Mouse (Mus musculus) ES-Bruce4 (cell line): ENCODE measurements around the gene Mrnip. TPM values are rescaled to one million over a fixed set of nuclear protein-coding genes. Genes with fewer than 3 reads are reported as not detected.
A peak's percentile ranks its signal among the peaks of the same experiment; 100 is the strongest.

Source experiments
- H3K27ac ChIP-seq: 2 replicates; pipeline ENCODE4 v1.5.1; 2012; ENCODE audit warnings: low read length, inconsistent platforms; ENCODE audit not compliant: insufficient read depth
- H3K27me3 ChIP-seq: 2 replicates; pipeline ENCODE4 v1.6.1; 2012; ENCODE audit warnings: mild to moderate bottlenecking, low read length, inconsistent platforms; ENCODE audit not compliant: control insufficient read depth, poor library complexity, insufficient read depth, severe bottlenecking
- H3K36me3 ChIP-seq: 2 replicates; pipeline ENCODE4 v1.6.1; 2012; ENCODE audit warnings: inconsistent platforms, mild to moderate bottlenecking, low read length, moderate library complexity; ENCODE audit not compliant: control insufficient read depth, poor library complexity, insufficient read depth, severe bottlenecking
- H3K4me1 ChIP-seq: one replicate; pipeline ENCODE4 v1.8.1; 2011; ENCODE audit warnings: low read length; ENCODE audit not compliant: control insufficient read depth, insufficient read depth
- H3K4me3 ChIP-seq: 2 replicates; pipeline ENCODE4 v1.5.1; 2011; ENCODE audit warnings: low read depth, mild to moderate bottlenecking, low read length
- H3K9ac ChIP-seq: 2 replicates; pipeline ENCODE4 v1.6.1; 2012; ENCODE audit warnings: low read depth, mild to moderate bottlenecking, inconsistent platforms; ENCODE audit not compliant: poor library complexity, severe bottlenecking
- H3K9me3 ChIP-seq: replicated peaks from 2 replicates; pipeline ENCODE4 v1.6.1; 2012; ENCODE audit warnings: mild to moderate bottlenecking, low read length, inconsistent platforms; ENCODE audit not compliant: control insufficient read depth, poor library complexity, insufficient read depth, severe bottlenecking
- CTCF ChIP-seq: IDR thresholded peaks from one replicate; pipeline ENCODE4 v1.8.1; 2011; ENCODE audit warnings: low read depth, low read length
- EP300 ChIP-seq: IDR thresholded peaks from 2 replicates; pipeline ENCODE4 v1.6.1; 2011; ENCODE audit warnings: low read depth, low read length; ENCODE audit not compliant: insufficient read depth
- POLR2A ChIP-seq: IDR thresholded peaks from one replicate; pipeline ENCODE4 v1.8.1; 2011; ENCODE audit warnings: low read length; ENCODE audit not compliant: insufficient read depth
- polyA plus RNA-seq: library from polyadenylated mRNA; stranded (reverse); fragments of >200 nt; gene quantifications from 2 replicates; pipeline ENCODE4 v1.2.4, GENCODE M21; 2011; ENCODE audit warnings: low read depth; ENCODE audit not compliant: missing spikeins, insufficient read depth, insufficient read length

Gene Mrnip
- polyA plus RNA-seq, 1 experiment, result 11.0 TPM

DNA sequence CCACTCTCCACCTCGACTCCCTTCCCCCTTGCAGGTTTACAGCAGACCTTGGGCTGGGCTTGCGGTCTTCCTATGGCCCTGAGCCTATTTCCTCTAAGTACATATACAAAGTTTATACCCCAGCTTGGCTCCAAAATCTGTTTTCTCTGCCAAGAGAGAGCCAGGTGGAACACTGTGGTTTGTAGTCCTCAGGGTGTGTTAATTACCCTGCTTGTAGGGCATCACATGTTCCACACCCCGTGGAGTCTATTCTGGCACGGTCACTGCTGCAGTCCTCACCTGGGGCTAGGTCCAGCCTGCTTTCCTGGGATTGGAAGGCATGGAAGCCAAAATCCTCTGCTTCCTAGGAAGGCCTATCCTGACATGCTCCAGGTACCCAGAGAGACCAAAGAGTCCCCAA lies 53.5 kb downstream of the Mrnip start:
- H3K9ac ChIP-seq, result no peak overlapping the region
- TF ChIP-seq EP300 (no peak), CTCF (no peak), POLR2A (no peak)
- H3K27ac ChIP-seq, result no peak overlapping the region
- no peaks in the 10 kb centered on the region for H3K27me3 ChIP-seq
- H3K4me3 ChIP-seq, result no peak overlapping the region
- peaks cover 8% of the 10 kb centered on the region for H3K4me1 ChIP-seq
- no peaks in the 10 kb centered on the region for H3K9me3 ChIP-seq
- no peaks in the 10 kb centered on the region for H3K36me3 ChIP-seq

DNA sequence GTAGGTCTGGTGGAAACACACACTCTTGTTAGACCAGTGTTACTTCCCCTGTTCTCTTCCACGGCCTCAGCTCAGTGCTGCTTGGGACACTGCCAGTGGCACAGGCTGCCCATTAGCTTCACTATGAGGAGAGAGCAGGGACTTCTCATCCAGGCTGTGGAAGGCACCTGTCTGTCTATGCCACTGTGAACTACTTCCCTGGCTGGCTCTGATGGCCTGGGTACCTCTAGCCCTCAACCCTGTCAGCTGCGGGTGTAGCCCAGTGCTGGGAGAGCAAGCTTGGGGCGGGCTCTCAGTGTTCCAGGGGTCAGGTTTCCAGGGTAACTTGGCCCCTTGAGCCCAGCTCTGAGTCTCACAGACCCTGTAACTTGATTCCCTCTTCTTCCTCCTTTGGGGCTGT lies 54.5 kb downstream of the Mrnip start:
- Histone ChIP-seq H3K27ac (no peak overlapping the region), H3K9ac (no peak overlapping the region), H3K4me3 (no peak overlapping the region), H3K4me1 (peaks cover 8% of the 10 kb centered on the region), H3K9me3 (no peaks in the 10 kb centered on the region), H3K36me3 (no peaks in the 10 kb centered on the region), H3K27me3 (no peaks in the 10 kb centered on the region)
- no peak for TF ChIP-seq CTCF
- no peak for TF ChIP-seq POLR2A
- TF ChIP-seq EP300, result no peak

DNA sequence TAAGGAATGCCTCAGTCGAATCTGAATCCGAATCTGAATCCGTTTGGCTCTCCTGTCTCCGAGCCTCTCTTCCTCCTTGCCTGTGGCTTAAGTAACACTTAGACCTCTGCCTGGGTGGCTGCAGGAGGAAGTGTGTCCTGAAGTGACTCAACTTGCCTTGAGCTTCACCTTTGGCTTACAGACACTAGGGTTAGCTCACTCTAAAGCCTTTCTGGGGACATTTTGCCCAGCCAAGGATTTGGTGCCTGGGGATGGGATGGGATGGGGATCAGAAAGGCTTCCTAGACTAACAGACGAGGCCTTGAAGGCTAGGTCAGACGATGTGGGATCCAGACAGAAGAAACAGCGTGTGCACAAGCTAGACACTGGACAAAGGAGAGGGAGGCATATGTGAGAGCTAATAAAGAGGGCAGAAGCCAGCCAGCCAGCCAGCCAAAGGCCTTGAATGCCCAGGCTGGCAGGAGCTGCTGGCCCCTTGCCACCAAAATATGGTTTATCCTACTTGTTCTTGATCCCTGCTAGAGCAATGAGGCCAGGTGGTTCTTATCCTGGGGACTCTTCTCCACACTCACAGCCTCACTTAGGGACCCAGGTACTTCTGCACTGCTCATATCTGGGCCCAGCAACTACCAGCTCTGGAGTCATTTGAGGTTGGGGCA lies 55.1 kb downstream of the Mrnip start:
- Histone ChIP-seq H3K4me3 (no peak overlapping the region), H3K9me3 (no peaks in the 10 kb centered on the region), H3K27ac (no peak overlapping the region)

DNA sequence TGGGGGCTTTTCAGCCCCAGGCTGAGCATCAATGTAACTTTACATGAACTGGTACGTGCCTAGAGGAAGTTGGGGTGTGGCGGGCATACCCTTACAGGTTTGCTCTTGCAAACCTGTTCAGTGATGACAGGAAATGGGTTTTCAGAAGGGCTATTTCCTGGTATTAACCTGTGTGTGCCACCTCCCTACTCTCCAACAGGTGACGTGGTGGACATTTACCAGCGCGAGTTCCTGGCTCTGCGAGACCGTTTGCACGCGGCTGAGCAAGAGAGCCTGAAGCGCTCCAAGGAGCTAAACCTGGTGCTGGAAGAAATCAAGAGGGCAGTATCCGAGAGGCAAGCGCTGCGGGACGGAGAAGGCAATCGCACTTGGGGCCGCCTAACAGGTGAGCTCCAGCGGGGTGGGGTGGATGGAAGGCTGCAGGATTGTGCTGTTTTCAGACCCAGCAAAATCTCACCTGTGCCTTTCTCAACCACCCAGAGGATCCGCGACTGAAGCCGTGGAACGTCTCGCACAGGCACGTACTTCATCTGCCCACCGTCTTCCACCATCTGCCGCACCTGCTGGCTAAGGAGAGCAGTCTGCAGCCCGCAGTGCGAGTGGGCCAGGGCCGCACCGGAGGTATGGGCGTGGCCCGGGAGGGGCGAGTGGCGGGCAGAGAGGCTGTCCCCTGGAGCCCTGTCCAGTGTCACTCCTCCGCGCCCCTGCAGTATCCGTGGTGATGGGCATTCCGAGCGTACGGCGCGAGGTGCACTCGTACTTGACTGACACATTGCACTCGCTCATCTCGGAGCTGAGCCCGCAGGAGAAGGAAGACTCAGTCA lies 56.4 kb downstream of the Mrnip start:
- Histone ChIP-seq H3K36me3 (no peaks in the 10 kb centered on the region), H3K9ac (no peak overlapping the region), H3K4me3 (peak overlapping the region; percentile 8), H3K9me3 (no peaks in the 10 kb centered on the region), H3K27ac (no peak overlapping the region), H3K27me3 (no peaks in the 10 kb centered on the region), H3K4me1 (peaks cover 8% of the 10 kb centered on the region)
- no peak for TF ChIP-seq POLR2A
- TF ChIP-seq CTCF, result no peak
- no peak for TF ChIP-seq EP300

More for the DNA sequence above, 55.1 kb downstream of the Mrnip start:
- Histone ChIP-seq H3K27me3 (no peaks in the 10 kb centered on the region), H3K9ac (no peak overlapping the region), H3K4me1 (peaks cover 8% of the 10 kb centered on the region), H3K36me3 (no peaks in the 10 kb centered on the region)
- no peak for TF ChIP-seq POLR2A
- TF ChIP-seq CTCF, result no peak
- no peak for TF ChIP-seq EP300

DNA sequence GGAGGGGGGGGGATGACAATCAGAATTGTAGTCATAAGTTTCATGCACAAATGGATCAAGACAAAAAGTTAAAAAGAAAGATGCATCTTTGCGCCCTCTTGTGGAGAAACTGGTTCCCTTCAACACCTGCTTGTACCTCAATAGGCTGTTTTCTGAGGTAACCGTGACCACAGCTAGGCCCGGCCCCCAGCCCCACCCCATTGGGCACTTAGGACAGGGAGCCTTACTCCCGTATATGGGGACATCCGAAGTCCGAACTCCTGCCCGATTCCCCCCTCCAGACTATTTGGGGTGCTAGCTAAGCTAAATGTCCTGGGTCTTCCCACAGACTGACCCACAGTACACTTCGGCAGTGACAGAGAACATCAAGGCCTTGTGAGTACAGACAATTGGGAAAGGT lies 57.2 kb downstream of the Mrnip start:
- no peak overlapping the region for H3K4me3 ChIP-seq
- H3K27ac ChIP-seq, result no peak overlapping the region
- no peaks in the 10 kb centered on the region for H3K9me3 ChIP-seq
- TF ChIP-seq EP300 (no peak), CTCF (peak; percentile 33)
- no peak overlapping the region for H3K9ac ChIP-seq
- peaks cover 8% of the 10 kb centered on the region for H3K4me1 ChIP-seq
- no peaks in the 10 kb centered on the region for H3K36me3 ChIP-seq
- H3K27me3 ChIP-seq, result no peaks in the 10 kb centered on the region

DNA sequence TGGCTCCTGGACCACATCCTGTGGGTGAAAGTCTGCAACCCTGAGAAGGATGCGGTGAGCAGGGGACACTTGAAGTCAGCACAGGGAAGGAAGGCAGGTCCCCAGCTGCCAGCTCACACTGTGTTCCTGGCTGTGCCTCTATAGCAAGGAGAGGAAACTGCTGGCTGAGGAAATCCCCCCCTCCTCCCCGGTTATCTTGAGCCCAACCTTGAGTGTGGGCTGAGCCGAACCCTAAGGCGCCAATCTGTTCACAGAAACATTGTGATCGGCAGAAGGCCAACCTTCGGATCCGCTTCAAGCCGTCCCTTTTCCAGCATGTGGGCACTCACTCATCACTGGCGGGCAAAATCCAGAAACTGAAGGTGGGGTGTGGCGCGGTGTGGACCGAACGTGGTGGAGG lies 58.8 kb downstream of the Mrnip start:
- H3K9ac ChIP-seq, result no peak overlapping the region
- H3K36me3 ChIP-seq, result no peaks in the 10 kb centered on the region
- no peak overlapping the region for H3K4me3 ChIP-seq
- peaks cover 7% of the 10 kb centered on the region for H3K4me1 ChIP-seq
- no peaks in the 10 kb centered on the region for H3K9me3 ChIP-seq
- H3K27ac ChIP-seq, result no peak overlapping the region
- H3K27me3 ChIP-seq, result no peaks in the 10 kb centered on the region
- TF ChIP-seq POLR2A (no peak), EP300 (no peak), CTCF (no peak)
